ENCODE assay signal across 9 mouse cellular contexts in the genomic region with DNA sequence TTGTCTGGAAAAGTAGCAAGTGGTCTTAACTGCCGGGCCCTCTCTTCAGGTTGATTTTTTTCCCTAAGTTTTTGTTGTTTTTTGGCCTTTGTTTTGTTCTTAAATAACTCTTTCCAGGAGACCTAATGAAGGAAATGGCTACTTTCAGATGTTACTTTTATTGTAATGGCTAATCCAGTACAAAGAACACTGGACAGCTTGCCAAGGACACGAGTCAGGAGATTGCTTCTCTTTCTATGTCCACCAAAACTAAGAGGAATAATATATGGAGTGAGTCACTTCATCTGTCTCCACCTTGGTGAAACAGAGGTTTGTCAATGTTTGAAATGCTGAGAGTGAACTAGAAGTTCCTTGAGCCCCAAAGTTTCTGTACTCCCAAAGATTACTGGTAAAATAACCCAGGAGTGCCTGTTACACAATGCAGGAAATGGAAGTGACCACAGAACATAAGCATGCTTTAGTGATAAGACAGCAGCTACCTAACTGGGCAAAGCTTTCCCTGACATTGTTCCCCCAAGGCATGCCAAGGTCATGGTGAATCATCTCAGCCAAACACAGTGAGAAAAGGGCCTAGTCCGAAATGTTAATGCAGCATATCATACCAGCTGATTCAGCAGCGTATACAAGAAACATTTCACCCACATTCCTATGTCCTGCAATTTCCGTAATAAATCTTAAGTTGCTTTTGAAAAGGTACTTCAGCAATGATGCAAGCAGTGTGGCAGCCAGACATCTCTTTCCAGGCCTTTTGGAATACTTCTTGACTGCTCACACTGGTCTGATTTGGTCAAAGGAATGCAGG.
A peak's percentile ranks its signal among the peaks of the same experiment; 100 is the strongest.
DNase-seq lines count a peak whose midpoint lies in the region; ATAC-seq and TF ChIP-seq lines count a peak whose summit lies in the region.
"Had no signal": no experiment of that assay in that cellular context is flagged by ENCODE, and none has a peak within 500 bp of the region (broad histone marks: within the 10 kb centered on the region; RNA-seq: fewer than 3 reads in every experiment).

No protein-coding gene starts in this region.

- WGBS in heart, embryonic 11.5 days (ENCODE audit: insufficient replicate concordance), result 37% methylated on average over 5 of the region's 5 CpGs
- WGBS in limb, embryonic 15.5 days, result 46% methylated on average over 5 of the region's 5 CpGs
- 74% methylated on average over 5 of the region's 5 CpGs for WGBS in midbrain, postnatal 0 days

- H3K27me3 ChIP-seq in heart, embryonic 11.5 days (ENCODE audit: control insufficient read depth, insufficient read depth, low read length), result no peaks in the 10 kb centered on the region
- no peaks in the 10 kb centered on the region for H3K27me3 ChIP-seq in limb, embryonic 15.5 days
- H3K27me3 ChIP-seq in midbrain, postnatal 0 days (ENCODE audit: insufficient read depth, low read length), result no peaks in the 10 kb centered on the region

- H3K4me1 ChIP-seq in heart, embryonic 11.5 days (ENCODE audit: control insufficient read depth, insufficient read depth, low read length), result peaks cover 42% of the 10 kb centered on the region
- H3K4me1 ChIP-seq in limb, embryonic 15.5 days, result peaks cover 41% of the 10 kb centered on the region
- H3K4me1 ChIP-seq in midbrain, postnatal 0 days (ENCODE audit: insufficient read depth, low read length), result no peaks in the 10 kb centered on the region

- peak overlapping the region; percentile 24; the same call in 1 of the 2 replicates for H3K4me2 ChIP-seq in heart, embryonic 11.5 days
- H3K4me2 ChIP-seq in limb, embryonic 15.5 days, result no peak overlapping the region
- no peak overlapping the region for H3K4me2 ChIP-seq in midbrain, postnatal 0 days (ENCODE audit: low read depth, low read length, poor library complexity, severe bottlenecking)

- H3K27ac ChIP-seq in heart, embryonic 11.5 days (ENCODE audit: low read depth, low read length), result peak overlapping the region; percentile 46
- peak overlapping the region; percentile 14; the same call in 1 of the 2 replicates for H3K27ac ChIP-seq in limb, embryonic 15.5 days
- no peak overlapping the region for H3K27ac ChIP-seq in midbrain, postnatal 0 days (ENCODE audit: low read depth, low read length)

- no peaks in the 10 kb centered on the region for H3K36me3 ChIP-seq in heart, embryonic 11.5 days (ENCODE audit: control insufficient read depth, insufficient read depth, low read length)
- H3K36me3 ChIP-seq in limb, embryonic 15.5 days, result no peaks in the 10 kb centered on the region
- H3K36me3 ChIP-seq in midbrain, postnatal 0 days (ENCODE audit: insufficient read depth, low read length), result no peaks in the 10 kb centered on the region

- H3K9me3 ChIP-seq in heart, embryonic 11.5 days (replicated peaks; ENCODE audit: control insufficient read depth, low read length), result no peaks in the 10 kb centered on the region
- H3K9me3 ChIP-seq in limb, embryonic 15.5 days, result no peaks in the 10 kb centered on the region
- H3K9me3 ChIP-seq in midbrain, postnatal 0 days (ENCODE audit: low read length), result no peaks in the 10 kb centered on the region

- DNase-seq in ovary, adult 18-20 months (ENCODE audit: low spot score), result peak; percentile 64
- no peak for DNase-seq in ovary, postnatal 14 days (ENCODE audit: low spot score)
- peak; percentile 48 for DNase-seq in yolk sac, embryonic 10.5 days (ENCODE audit: low spot score)
- no peak for DNase-seq in retina, embryonic 14.5 days (ENCODE audit: low spot score)
- DNase-seq in midbrain, postnatal 0 days (ENCODE audit: low spot score), result no peak
- DNase-seq in right cerebral cortex, adult 2 months (ENCODE audit: low spot score in 2 of 2), result no peak
- DNase-seq: gastrocnemius, postnatal 14 days had no signal

- ATAC-seq in heart, embryonic 11.5 days (replicated peaks; ENCODE audit: insufficient number of reproducible peaks, low FRiP score, low TSS enrichment), result 0 out of 2 replicates have a peak, but pooled peaks have one; percentile 44
- ATAC-seq in limb, embryonic 15.5 days (ENCODE audit: insufficient number of reproducible peaks, low FRiP score, low TSS enrichment, low read depth), result no peak
- no peak for ATAC-seq in midbrain, postnatal 0 days (ENCODE audit: low FRiP score)

- H3K9ac ChIP-seq in heart, embryonic 11.5 days (ENCODE audit: low read depth, low read length), result no peak overlapping the region
- no peak overlapping the region for H3K9ac ChIP-seq in limb, embryonic 15.5 days
- no peak overlapping the region for H3K9ac ChIP-seq in midbrain, postnatal 0 days (replicated peaks; ENCODE audit: low read length, poor library complexity, severe bottlenecking)

- H3K4me3 ChIP-seq in heart, embryonic 11.5 days (ENCODE audit: low read depth, low read length), result no peak overlapping the region
- H3K4me3 ChIP-seq in limb, embryonic 15.5 days, result no peak overlapping the region
- no peak overlapping the region for H3K4me3 ChIP-seq in midbrain, postnatal 0 days (ENCODE audit: low read depth, low read length)

- no peak for TF ChIP-seq CTCF in midbrain, postnatal 0 days (IDR thresholded peaks at IDR 0.05)

Comparison
In these comparisons a context has a peak if more than half of its experiments do, and no peak if none do; other contexts are left out.
1. DNase-seq: peak in ovary, adult 18-20 months (single experiment) and yolk sac, embryonic 10.5 days (single experiment); none in ovary, postnatal 14 days (single experiment), retina, embryonic 14.5 days (single experiment), midbrain, postnatal 0 days (single experiment) and right cerebral cortex, adult 2 months (0 of 2).